8 mouse cellular contexts compared by ENCODE assay signal in the genomic region with DNA sequence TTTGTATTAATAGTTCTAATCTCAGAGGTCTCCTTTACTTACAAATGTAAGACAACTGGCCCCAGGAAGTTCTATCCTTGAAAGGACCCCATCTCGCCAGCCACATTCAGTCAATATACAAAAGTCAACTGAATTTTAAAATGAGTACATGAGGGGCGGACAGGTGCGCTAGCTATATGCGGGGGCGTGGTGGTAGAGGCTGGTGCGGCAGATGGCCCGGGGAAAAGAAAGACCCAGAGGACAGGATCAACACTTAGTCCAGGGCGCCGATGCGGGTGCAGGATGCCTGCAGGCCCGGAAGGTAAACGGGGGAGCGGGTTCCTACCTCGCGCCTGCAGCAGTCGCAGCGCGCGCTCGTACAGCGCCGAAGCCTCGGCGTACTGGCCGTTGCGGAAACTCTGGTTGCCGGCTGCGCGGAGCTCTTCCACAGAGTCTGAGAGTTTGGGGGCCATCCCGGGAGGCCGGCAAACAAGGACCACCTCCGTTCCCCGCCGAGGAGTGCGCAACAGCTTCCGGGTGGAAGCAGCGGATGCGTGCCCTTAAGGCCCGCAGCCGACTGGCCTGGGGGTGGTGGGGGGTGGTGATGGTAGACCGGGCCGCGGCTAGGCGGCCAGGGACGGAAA. TPM values are rescaled to one million over a fixed set of nuclear protein-coding genes. Genes with fewer than 3 reads are reported as not detected.
A peak's percentile ranks its signal among the peaks of the same experiment; 100 is the strongest.
DNase-seq lines count a peak whose midpoint lies in the region; ATAC-seq and TF ChIP-seq lines count a peak whose summit lies in the region.

A gene (plus strand): TSS at position 181 of the 623 bp plus-strand sequence.

- no peaks in the 10 kb centered on the region for H3K9me3 ChIP-seq in kidney, embryonic 16.5 days (ENCODE audit: low read length)

- peak within 1 kb of the TSS; percentile 85 for H3K4me2 ChIP-seq in kidney, embryonic 16.5 days (replicated peaks; ENCODE audit: low read depth, low read length)

- ATAC-seq in kidney, embryonic 16.5 days (ENCODE audit: low FRiP score, low TSS enrichment), result no peak; the same call in 1 of the 2 replicates
- ATAC-seq in Patski, result peak; percentile 5
- ATAC-seq in erythroblast, adult 5-6 weeks (replicated peaks; ENCODE audit: low FRiP score, poor library complexity, severe bottlenecking), result no peak
- no peak for ATAC-seq in monocyte, adult 5-6 weeks (replicated peaks; ENCODE audit: insufficient number of reproducible peaks, low FRiP score, low TSS enrichment, poor library complexity, severe bottlenecking)

- H3K27ac ChIP-seq in kidney, embryonic 16.5 days (ENCODE audit: low read length), result peak within 1 kb of the TSS; percentile 77

- POLR2A ChIA-PET in Patski (lab: Charles Lee), result interaction anchor here (0.6 to 1.6 kb wide), 5 partner anchors 9 to 412 kb away, joined by 3 to 4 read pairs (median 3); no protein-coding TSS in a partner anchor

- H3K36me3 ChIP-seq in kidney, embryonic 16.5 days (ENCODE audit: insufficient read depth, low read length), result peaks cover 12% of the 10 kb centered on the region

- peaks cover 37% of the 10 kb centered on the region for H3K4me1 ChIP-seq in kidney, embryonic 16.5 days (ENCODE audit: insufficient read depth, low read length)

- peak within 1 kb of the TSS; percentile 92 for H3K9ac ChIP-seq in kidney, embryonic 16.5 days (replicated peaks; ENCODE audit: low read length)

- CTCF ChIA-PET in Patski (lab: Charles Lee), result interaction anchor here (1.5 kb wide), 1 partner anchor 16 kb away, joined by 5 read pairs; no protein-coding TSS in a partner anchor

- peak within 1 kb of the TSS; percentile 92 for H3K4me3 ChIP-seq in kidney, embryonic 16.5 days (ENCODE audit: low read length)

- under 1% methylated on average over 44 of the region's 45 CpGs for WGBS in kidney, embryonic 16.5 days

- intact Hi-C loops in left cerebral cortex, postnatal 36 days (cut with DNase I), result loop anchor here (2.0 kb wide), 1 partner anchor 75 kb away; a partner anchor contains a TSS

- DNase-seq in kidney, postnatal 14 days, result no peak
- no peak for DNase-seq in Patski (ENCODE audit: low read depth, low spot score)
- DNase-seq in heart, postnatal 4 days, result no peak
- DNase-seq in left cerebral cortex, postnatal 36 days (ENCODE audit: low spot score in 2 of 2), result no peak
- no peak for DNase-seq in cerebellum, postnatal 10 days

- in situ Hi-C loops in Patski (cut with MboI; ENCODE audit: low pct_unique_long_range_greater_than_20kb), result no loop called here

- no peaks in the 10 kb centered on the region for H3K27me3 ChIP-seq in kidney, embryonic 16.5 days (ENCODE audit: insufficient read depth, low read length)
- no peaks in the 10 kb centered on the region for H3K27me3 ChIP-seq in Patski

- no peak for TF ChIP-seq CTCF in Patski (IDR thresholded peaks at IDR 0.05)

RNA-seq across cellular contexts. Expression of the gene that starts here (rescaled TPM):
- polyA plus RNA-seq in kidney, embryonic 16.5 days (2015; fragmentation: Nextera tagmentation; extraction: Ambion mirVana), result 22.8 and 25.2 TPM in 2 replicates
- polyA plus RNA-seq in Patski (2021), result 28.8 TPM
- total RNA-seq in erythroblast, adult 5-6 weeks (2015; ENCODE audit: low replicate concordance), result 47.9 and 74.0 TPM in 2 replicates
- 52.4 and 55.6 TPM in 2 replicates for total RNA-seq in erythroblast, adult 5-6 weeks (2017; ENCODE audit: low replicate concordance)
- 10 to 100 TPM; 20.4 to 22.1 TPM for total RNA-seq in heart, postnatal 4 days (2021)
- total RNA-seq in left cerebral cortex, postnatal 36 days (2021), result 10 to 100 TPM; 31.1 to 39.7 TPM
- 304 to 378 TPM (median 341 TPM) in 3 replicates for total RNA-seq in monocyte, adult 5-6 weeks (2017)
